Mouse (Mus musculus): ENCODE results near the gene Gabrg3. TPM values are rescaled to one million over a fixed set of nuclear protein-coding genes. Genes with fewer than 3 reads are reported as not detected.

Gene Gabrg3
- polyA plus RNA-seq, 1 experiment from 2014 or later = 0.87 TPM

- no peaks in the 10 kb centered on the region for H3K27me3 ChIP-seq (replicated peaks; ENCODE audit: control insufficient read depth, insufficient read depth, low read length)
- H3K4me1 ChIP-seq (replicated peaks; ENCODE audit: control insufficient read depth, insufficient read depth, low read length) = no peaks in the 10 kb centered on the region
- H3K36me3 ChIP-seq (ENCODE audit: control insufficient read depth, insufficient read depth) = no peaks in the 10 kb centered on the region
- 73% methylated on average over 5 of the region's 5 CpGs for WGBS
- no peak for TF ChIP-seq CTCF (IDR thresholded peaks at IDR 0.05; ENCODE audit: low read depth)
- H3K9ac ChIP-seq (ENCODE audit: low read depth, low read length) = no peak overlapping the region
- no peak overlapping the region for H3K4me3 ChIP-seq (ENCODE audit: low read depth, low read length)
- H3K27ac ChIP-seq (ENCODE audit: low read depth, low read length) = no peak overlapping the region
- H3K9me3 ChIP-seq (ENCODE audit: control insufficient read depth) = no peaks in the 10 kb centered on the region
- ATAC-seq = no peak
- no peak overlapping the region for H3K4me2 ChIP-seq (replicated peaks; ENCODE audit: low read depth)
These were observed 236.2 kb downstream of the Gabrg3 start for GRCm38 (mm10) chr7:57150768-57151167.

DNA sequence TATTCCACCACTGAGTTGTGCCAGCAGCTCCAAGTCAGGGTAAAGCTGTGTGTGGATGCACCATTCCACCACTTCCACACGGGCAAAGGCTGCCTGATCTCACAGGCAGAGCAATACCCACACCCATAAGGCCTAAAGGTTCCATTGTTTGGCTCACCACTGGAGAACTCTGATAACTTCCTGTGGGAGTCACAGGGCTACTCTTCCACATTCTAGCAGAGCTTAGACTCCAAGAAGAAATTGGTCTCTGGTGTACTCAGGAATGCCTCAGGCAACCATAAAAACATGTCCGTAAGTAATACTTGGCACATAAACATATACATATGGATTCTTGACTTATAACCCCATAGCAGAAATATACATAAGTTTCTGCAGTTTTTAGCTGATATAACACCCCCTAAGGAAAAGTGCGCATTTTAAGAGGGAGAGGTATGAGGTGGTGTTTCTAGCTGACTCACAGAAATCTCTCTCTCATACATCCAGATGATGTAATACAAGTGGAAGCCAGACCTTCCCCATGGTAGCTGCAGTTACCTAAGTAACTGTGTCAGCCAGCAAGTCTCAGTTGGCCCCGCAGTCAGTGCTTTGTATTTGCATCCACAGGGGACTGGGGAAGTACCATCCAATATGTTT lies 248.8 kb downstream of the Gabrg3 start:
- Histone ChIP-seq H3K4me3 (ENCODE audit: low read depth, low read length) (no peak overlapping the region), H3K4me2 (replicated peaks; ENCODE audit: low read depth) (no peak overlapping the region), H3K9me3 (ENCODE audit: control insufficient read depth) (no peaks in the 10 kb centered on the region), H3K9ac (ENCODE audit: low read depth, low read length) (no peak overlapping the region), H3K27ac (ENCODE audit: low read depth, low read length) (no peak overlapping the region), H3K27me3 (replicated peaks; ENCODE audit: control insufficient read depth, insufficient read depth, low read length) (no peaks in the 10 kb centered on the region), H3K36me3 (ENCODE audit: control insufficient read depth, insufficient read depth) (no peaks in the 10 kb centered on the region), H3K4me1 (replicated peaks; ENCODE audit: control insufficient read depth, insufficient read depth, low read length) (no peaks in the 10 kb centered on the region)
- no peak for ATAC-seq
- no peak for TF ChIP-seq CTCF (IDR thresholded peaks at IDR 0.05; ENCODE audit: low read depth)
- WGBS = 79% methylated on average over 4 of the region's 4 CpGs

DNA sequence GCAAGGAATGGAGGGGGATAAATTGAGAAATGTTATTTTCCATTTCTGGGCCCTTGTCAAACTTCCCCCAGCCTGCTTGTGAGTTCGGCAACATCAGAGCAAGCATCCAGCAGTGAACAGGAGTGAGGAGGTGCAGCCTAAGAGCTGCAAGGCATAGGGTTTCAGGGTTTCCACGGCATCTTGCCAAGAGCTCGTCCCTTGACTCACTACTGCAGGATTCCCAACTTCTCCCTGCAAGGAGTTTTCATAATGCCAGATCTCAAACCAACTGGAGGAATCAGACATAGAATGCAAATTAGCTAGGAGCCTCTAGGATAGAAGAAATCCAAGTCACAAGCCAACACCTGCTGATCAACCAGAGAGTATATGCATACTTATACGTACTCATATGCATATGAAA lies 254.0 kb downstream of the Gabrg3 start:
- ATAC-seq = no peak
- Histone ChIP-seq H3K4me2 (replicated peaks; ENCODE audit: low read depth) (no peak overlapping the region), H3K9me3 (ENCODE audit: control insufficient read depth) (no peaks in the 10 kb centered on the region), H3K27me3 (replicated peaks; ENCODE audit: control insufficient read depth, insufficient read depth, low read length) (no peaks in the 10 kb centered on the region), H3K9ac (ENCODE audit: low read depth, low read length) (no peak overlapping the region), H3K36me3 (ENCODE audit: control insufficient read depth, insufficient read depth) (no peaks in the 10 kb centered on the region), H3K27ac (ENCODE audit: low read depth, low read length) (no peak overlapping the region), H3K4me3 (ENCODE audit: low read depth, low read length) (no peak overlapping the region), H3K4me1 (replicated peaks; ENCODE audit: control insufficient read depth, insufficient read depth, low read length) (no peaks in the 10 kb centered on the region)
- 82% methylated on average over 4 of the region's 4 CpGs for WGBS
- no peak for TF ChIP-seq CTCF (IDR thresholded peaks at IDR 0.05; ENCODE audit: low read depth)

GRCm38 (mm10) chr7:57132471-57132870 lies 254.5 kb downstream of the Gabrg3 start:
- Histone ChIP-seq H3K27ac (ENCODE audit: low read depth, low read length) (no peak overlapping the region), H3K9ac (ENCODE audit: low read depth, low read length) (no peak overlapping the region), H3K36me3 (ENCODE audit: control insufficient read depth, insufficient read depth) (no peaks in the 10 kb centered on the region), H3K4me1 (replicated peaks; ENCODE audit: control insufficient read depth, insufficient read depth, low read length) (no peaks in the 10 kb centered on the region), H3K4me3 (ENCODE audit: low read depth, low read length) (no peak overlapping the region), H3K27me3 (replicated peaks; ENCODE audit: control insufficient read depth, insufficient read depth, low read length) (no peaks in the 10 kb centered on the region), H3K9me3 (ENCODE audit: control insufficient read depth) (no peaks in the 10 kb centered on the region), H3K4me2 (replicated peaks; ENCODE audit: low read depth) (no peak overlapping the region)
- no peak for ATAC-seq
- 72% methylated on average over 2 of the region's 2 CpGs for WGBS
- no peak for TF ChIP-seq CTCF (IDR thresholded peaks at IDR 0.05; ENCODE audit: low read depth)

DNA sequence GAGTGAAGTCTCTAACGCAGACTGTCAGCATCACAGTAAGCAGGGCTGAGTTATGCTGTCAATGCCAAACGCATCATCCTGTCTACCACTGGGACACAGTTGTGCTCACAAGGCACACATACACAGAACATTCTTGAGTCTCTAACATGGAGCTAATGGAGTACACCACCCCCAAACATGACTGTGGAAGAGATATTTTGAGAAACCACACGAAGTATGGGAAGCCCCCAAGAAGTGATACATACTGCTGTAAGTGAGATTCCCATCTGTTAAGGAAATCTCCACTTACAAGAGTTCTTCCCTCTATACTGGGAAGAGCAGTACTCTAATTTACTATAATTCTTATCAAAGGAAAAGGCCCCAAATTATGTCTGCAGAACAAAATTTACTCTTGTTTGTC lies 286.9 kb downstream of the Gabrg3 start:
- Histone ChIP-seq H3K4me2 (replicated peaks; ENCODE audit: low read depth) (no peak overlapping the region), H3K9ac (ENCODE audit: low read depth, low read length) (no peak overlapping the region), H3K9me3 (ENCODE audit: control insufficient read depth) (no peaks in the 10 kb centered on the region), H3K27me3 (replicated peaks; ENCODE audit: control insufficient read depth, insufficient read depth, low read length) (no peaks in the 10 kb centered on the region), H3K36me3 (ENCODE audit: control insufficient read depth, insufficient read depth) (no peaks in the 10 kb centered on the region), H3K4me1 (replicated peaks; ENCODE audit: control insufficient read depth, insufficient read depth, low read length) (no peaks in the 10 kb centered on the region), H3K4me3 (ENCODE audit: low read depth, low read length) (no peak overlapping the region), H3K27ac (ENCODE audit: low read depth, low read length) (no peak overlapping the region)
- 75% methylated on average over 3 of the region's 3 CpGs for WGBS
- TF ChIP-seq CTCF (IDR thresholded peaks at IDR 0.05; ENCODE audit: low read depth) = no peak
- ATAC-seq = no peak

DNA sequence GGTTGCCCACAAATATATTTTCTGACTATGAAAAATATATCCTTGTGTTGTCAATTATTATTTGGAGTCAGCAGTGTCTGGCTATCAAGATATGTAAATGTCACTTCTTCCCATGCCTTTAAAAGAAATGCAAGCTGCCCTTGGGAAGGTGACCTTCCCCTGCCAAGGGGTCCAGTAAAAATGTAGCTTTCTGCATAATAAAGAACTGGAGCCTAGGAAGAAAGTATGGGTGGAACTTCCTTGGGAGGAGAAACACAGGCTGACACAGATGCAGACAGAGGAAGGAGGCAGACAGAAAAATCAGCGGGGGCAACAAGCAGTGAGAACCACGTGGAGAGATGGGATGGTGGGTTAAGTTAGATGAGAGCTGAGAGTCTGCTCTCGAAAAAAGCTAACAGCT lies 304.9 kb downstream of the Gabrg3 start:
- no peak for ATAC-seq
- Histone ChIP-seq H3K9ac (ENCODE audit: low read depth, low read length) (no peak overlapping the region), H3K4me2 (replicated peaks; ENCODE audit: low read depth) (no peak overlapping the region), H3K36me3 (ENCODE audit: control insufficient read depth, insufficient read depth) (no peaks in the 10 kb centered on the region), H3K4me3 (ENCODE audit: low read depth, low read length) (no peak overlapping the region), H3K27me3 (replicated peaks; ENCODE audit: control insufficient read depth, insufficient read depth, low read length) (no peaks in the 10 kb centered on the region), H3K9me3 (ENCODE audit: control insufficient read depth) (no peaks in the 10 kb centered on the region), H3K4me1 (replicated peaks; ENCODE audit: control insufficient read depth, insufficient read depth, low read length) (no peaks in the 10 kb centered on the region), H3K27ac (ENCODE audit: low read depth, low read length) (no peak overlapping the region)
- TF ChIP-seq CTCF (IDR thresholded peaks at IDR 0.05; ENCODE audit: low read depth) = no peak
- WGBS = 67% methylated on average over 3 of the region's 3 CpGs

Data from intestine, postnatal 0 days (tissue).